Mouse (Mus musculus): ENCODE results near the gene Dgkz. TPM values are rescaled to one million over a fixed set of nuclear protein-coding genes. Genes with fewer than 3 reads are reported as not detected.

Gene Dgkz
- polyA plus RNA-seq, 2 experiments from 2014 or later = 131 to 138 TPM

GRCm38 (mm10) chr2:91916346-91916977 is 59.2 kb downstream of the Dgkz start:
- ATAC-seq = no peak

DNA sequence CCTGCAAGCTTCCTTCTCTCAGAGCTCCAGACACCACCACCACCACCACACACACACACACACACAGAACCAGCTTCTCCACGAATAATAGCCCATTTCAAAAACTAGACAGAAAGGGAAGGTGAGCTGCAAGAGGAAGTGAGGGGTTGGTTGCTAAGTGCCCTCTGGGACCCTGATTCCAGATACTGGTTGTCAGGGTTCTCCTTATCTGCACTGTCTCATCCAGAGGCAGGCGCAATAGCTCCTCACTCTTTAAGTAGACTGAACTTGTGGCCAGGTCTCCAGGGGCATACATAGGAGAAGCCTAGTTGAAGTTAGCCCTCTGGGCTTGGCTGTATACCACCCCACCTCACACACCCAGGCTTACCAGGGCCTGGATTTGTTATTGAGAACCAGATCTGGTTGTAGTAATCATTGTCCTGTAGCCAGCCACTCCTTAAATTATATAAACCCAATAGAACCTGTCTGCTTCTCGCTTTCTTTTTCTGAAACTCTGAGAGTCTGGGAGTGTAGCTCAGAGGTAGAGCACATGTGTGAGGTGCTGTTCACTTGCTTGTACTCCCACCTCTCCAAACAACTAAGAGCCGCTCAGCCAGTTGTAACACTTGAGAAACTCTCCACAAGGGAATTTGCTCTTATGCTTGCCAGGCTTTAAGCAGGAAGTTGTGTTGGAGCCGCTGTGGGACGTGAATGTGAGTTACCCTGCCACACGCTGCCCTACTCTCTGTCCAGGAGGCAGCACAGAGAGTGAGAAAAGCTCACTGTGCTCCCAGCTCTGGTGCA is 62.1 kb downstream of the Dgkz start:
- ATAC-seq = no peak

DNA sequence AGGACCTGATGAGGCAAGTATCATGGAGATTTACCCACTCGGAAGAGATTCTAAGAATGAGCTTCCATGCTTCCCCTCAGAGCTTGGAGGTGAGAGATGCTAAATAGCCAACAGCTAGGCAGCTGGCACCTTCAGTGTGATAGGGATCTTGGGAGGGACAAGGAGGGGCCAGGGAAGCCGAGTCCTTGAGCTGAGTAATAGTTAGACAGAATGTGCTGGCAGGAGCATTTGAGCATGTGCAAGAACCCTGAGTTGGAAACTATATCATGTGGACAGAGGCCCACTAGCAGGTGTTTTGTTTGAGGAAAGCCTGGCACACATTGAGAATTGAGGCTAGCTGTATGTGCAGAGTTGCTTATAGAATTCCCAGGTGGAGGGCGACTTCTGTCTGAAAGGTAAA is 63.0 kb downstream of the Dgkz start:
- ATAC-seq = no peak

DNA sequence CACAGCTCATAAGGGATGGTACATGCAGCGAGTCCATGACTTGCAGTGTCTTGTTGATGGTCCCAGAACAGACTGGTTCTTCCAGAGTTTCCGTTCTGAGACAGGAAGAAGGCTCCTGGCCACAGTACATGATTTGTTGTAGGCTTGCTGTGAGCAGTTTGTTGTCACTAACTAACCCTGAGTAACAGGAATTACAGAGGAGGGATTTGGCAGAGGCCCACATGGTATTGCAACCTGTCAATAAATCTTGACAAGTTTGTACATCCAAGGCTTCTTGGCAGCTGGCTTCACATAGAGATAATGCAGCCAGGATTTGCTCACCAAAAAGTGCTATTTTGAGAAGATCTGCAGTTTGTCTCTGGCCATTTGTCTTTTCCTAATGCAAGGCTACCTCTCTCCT is 69.5 kb downstream of the Dgkz start:
- no peak for ATAC-seq

DNA sequence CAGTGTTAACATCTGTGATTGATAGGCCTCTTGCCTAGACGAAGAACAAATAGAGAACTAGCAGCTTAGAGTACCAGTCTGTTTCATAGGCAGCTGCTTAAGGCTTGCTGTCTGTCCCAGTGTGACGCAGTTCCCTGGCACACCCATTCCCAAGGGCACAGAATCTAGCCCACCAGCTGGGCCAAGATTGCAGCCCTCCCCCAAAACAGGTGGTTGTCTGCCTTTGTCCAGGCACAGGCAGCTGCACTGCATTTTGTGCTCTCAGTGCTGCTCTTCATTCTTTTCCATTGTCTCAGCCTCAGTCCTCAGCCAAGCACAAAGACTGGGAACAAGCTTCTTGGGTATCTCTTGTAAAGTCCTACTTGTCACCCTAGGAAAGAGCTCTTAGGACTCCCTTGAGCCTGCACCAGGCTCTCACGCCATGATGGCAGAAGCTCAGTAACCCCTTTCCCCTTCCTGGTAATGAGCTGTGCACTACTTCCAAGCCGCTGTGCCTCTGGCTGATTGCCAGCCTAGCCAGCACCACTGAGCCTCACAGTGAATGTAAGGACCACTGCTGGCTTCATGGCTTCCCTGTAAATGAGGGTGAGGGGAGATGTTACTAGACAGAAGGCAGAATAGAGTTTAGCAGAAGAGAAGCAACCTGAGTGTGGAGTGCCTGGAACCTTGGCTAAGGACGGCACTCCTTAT is 70.9 kb downstream of the Dgkz start:
- no peak for ATAC-seq

GRCm38 (mm10) chr2:91903171-91903925 is 72.3 kb downstream of the Dgkz start:
- no peak for ATAC-seq

DNA sequence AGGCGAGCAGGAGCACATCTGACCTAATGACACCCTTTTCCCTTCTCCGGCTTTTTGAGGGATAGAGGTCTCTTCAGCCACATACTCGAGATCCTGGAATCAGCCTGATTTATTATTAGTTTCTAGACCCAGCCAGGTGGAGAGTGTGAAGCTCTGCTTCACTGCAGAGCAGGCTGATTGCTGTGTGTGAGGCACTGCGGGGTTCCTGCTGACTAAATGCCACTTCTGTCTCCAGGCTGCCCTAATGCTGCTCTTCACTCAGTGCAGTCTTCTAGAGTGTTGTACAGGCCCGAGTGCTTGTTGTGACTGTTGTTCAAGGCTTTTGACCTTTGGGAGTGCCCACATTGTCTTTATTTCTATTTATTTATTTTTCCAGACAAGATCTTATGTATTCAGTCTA is 73.3 kb downstream of the Dgkz start:
- ATAC-seq = no peak

GRCm38 (mm10) chr2:91900431-91900830 is 75.2 kb downstream of the Dgkz start:
- no peak for ATAC-seq

DNA sequence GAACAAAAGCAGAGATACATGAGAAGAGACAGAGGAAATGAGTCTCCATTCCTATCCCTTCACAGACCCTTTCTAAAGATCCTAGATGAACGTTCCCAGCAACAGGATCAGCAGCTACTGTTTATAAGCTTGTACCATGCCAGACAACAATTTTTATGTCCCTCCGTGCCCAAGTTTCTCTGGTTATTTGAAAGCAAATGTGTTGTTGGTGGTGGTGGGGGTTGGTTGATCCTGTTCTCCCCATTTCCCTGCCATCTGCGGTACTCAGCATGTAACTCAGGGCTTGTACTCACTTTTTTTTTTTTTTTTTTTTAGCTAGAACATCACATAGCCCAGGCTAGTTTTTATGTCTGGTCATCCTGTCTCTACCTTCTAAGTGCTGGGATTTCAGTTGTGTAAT is 76.5 kb downstream of the Dgkz start:
- no peak for ATAC-seq

- no peak for ATAC-seq
These were observed 77.7 kb downstream of the Dgkz start for GRCm38 (mm10) chr2:91897968-91898367.

- ATAC-seq = no peak
These were observed 80.3 kb downstream of the Dgkz start for GRCm38 (mm10) chr2:91895401-91895800.

DNA sequence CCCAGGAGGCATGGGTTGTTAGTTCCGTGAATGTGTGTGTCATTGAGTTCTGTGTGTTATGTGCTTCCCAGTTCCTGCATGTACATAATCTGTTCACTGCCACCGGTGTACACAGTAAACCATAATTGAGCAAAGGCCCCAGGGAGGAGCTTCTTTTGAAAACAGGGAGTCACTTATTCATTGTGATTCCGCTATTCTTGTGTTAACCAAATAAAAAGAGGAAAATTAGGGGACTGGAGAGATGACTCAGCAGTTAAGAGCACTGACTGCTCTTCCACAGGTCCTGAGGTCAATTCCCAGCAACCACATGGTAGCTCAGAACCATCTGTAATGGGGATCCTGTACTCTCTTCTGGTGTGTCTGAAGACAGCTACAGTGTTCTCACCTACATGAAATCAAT is 80.9 kb downstream of the Dgkz start:
- no peak for ATAC-seq

DNA sequence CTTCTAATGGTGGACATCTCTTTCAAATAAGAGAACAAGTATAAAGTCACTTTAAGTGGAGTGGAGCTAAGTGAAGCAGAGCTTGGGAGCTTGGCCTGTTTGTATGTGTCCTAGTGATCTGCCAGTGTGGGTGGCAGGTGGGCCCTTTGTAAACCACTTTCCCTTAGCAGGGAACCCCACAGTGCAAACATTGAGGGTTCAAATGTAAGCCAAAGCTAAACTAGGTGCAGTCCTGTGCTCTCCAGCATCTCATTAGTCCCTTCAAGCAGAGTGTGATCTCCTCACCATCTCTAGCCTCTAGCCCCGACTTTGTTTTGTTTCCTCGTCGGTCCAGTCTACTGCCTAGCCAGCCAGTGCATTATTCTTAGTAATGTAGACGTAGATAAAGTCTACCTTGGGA is 91.0 kb downstream of the Dgkz start:
- no peak for ATAC-seq

GRCm38 (mm10) chr2:91883961-91884360 is 91.7 kb downstream of the Dgkz start:
- ATAC-seq = no peak

Other genes starting within 250 kb of the Dgkz start
- 10 to 100 TPM; 31.0 to 58.3 TPM for gene Ambra1, start 245.7 kb downstream of the Dgkz start, polyA plus RNA-seq (2017; shearing (Covaris generic))
- under 1 TPM in 1 of 2 experiments, not detected in 1; 0.30 TPM for gene Chrm4, start 48.6 kb downstream of the Dgkz start, polyA plus RNA-seq (2017; shearing (Covaris generic))
- gene Mdk, start 43.6 kb downstream of the Dgkz start, polyA plus RNA-seq (2017; shearing (Covaris generic)) = 1 to 10 TPM; 1.9 to 3.1 TPM
- gene Gm9821, start 30.2 kb downstream of the Dgkz start, polyA plus RNA-seq (2017; shearing (Covaris generic)) = under 1 TPM; 0.82 to 0.86 TPM
- gene Creb3l1, start 48.6 kb upstream of the Dgkz start, polyA plus RNA-seq (2017; shearing (Covaris generic)) = 1 to 10 TPM in 1 of 2 experiments, under 1 TPM in 1; 0.77 to 1.2 TPM
- 10 to 100 TPM; 76.1 to 88.7 TPM for gene Phf21a, start 117.3 kb upstream of the Dgkz start, polyA plus RNA-seq (2017; shearing (Covaris generic))

Data from CD4-positive, CD25-positive, alpha-beta regulatory T cell, adult 4 months (primary cell).